Mouse (Mus musculus): ENCODE measurements around the gene Dmpk. TPM values are rescaled to one million over a fixed set of nuclear protein-coding genes. Genes with fewer than 3 reads are reported as not detected.

The Dmpk gene
- polyA plus RNA-seq (2012; rRNA removed), result 17.9 and 20.7 TPM in 2 replicates
- 8.3 and 10.6 TPM in 2 replicates for polyA plus RNA-seq (2014; fragmentation: Nextera tagmentation; extraction: Ambion mirVana)

GRCm38 (mm10) chr7:19083701-19084100, at the start of gene Dmpk:
Dmpk (plus strand) TSS chr7:19083849.
- ATAC-seq (ENCODE audit: insufficient read depth) (no peak), DNase-seq (ENCODE audit: low read depth in 3 of 3, low spot score in 3 of 3) (no peak)
- Histone ChIP-seq H3K27me3 (ENCODE audit: control insufficient read depth, insufficient read depth, low read length) (peaks cover 9% of the 10 kb centered on the region), H3K9me3 (ENCODE audit: control insufficient read depth, low read length) (no peaks in the 10 kb centered on the region), H3K36me3 (replicated peaks; ENCODE audit: control insufficient read depth, insufficient read depth, low read depth) (peaks cover 11% of the 10 kb centered on the region; the same call in 1 of the 2 replicates), H3K4me3 (ENCODE audit: insufficient read depth in 1 of 2, low read depth in 2 of 2, low read length in 2 of 2) (peak within 1 kb of the TSS in 1 of 2 experiments; percentile 7; a peak in 2 of 4 replicates), H3K4me2 (ENCODE audit: low read depth) (no peak within 1 kb of the TSS), H3K27ac (no peak within 1 kb of the TSS), H3K9ac (replicated peaks) (no peak within 1 kb of the TSS), H3K4me1 (replicated peaks; ENCODE audit: control insufficient read depth in 2 of 2, insufficient read depth in 2 of 2, low read length in 1 of 2) (peaks cover 11 to 12% of the 10 kb centered on the region in 2 experiments)
- no peak for TF ChIP-seq EP300 (IDR thresholded peaks at IDR 0.05; ENCODE audit: low read depth)
- no peak for TF ChIP-seq CTCF (IDR thresholded peaks at IDR 0.05; ENCODE audit: low read depth)
- WGBS (ENCODE audit: insufficient replicate concordance), result 57% methylated on average over 10 of the region's 10 CpGs

- no peak for TF ChIP-seq EP300 (IDR thresholded peaks at IDR 0.05; ENCODE audit: low read depth)
- no peak for TF ChIP-seq CTCF (IDR thresholded peaks at IDR 0.05; ENCODE audit: low read depth)
- no peaks in the 10 kb centered on the region for H3K27me3 ChIP-seq (ENCODE audit: control insufficient read depth, insufficient read depth, low read length)
- no peaks in the 10 kb centered on the region for H3K4me1 ChIP-seq (replicated peaks; ENCODE audit: control insufficient read depth in 2 of 2, insufficient read depth in 2 of 2, low read length in 1 of 2)
- DNase-seq (ENCODE audit: low read depth in 3 of 3, low spot score in 3 of 3) (no peak), ATAC-seq (ENCODE audit: insufficient read depth) (no peak)
- WGBS (ENCODE audit: insufficient replicate concordance), result 88% methylated on average over 6 of the region's 6 CpGs
- no peak overlapping the region for H3K9ac ChIP-seq (replicated peaks)
- no peaks in the 10 kb centered on the region for H3K9me3 ChIP-seq (ENCODE audit: control insufficient read depth, low read length)
- no peak overlapping the region for H3K27ac ChIP-seq
- H3K36me3 ChIP-seq (replicated peaks; ENCODE audit: control insufficient read depth, insufficient read depth, low read depth), result peaks cover 62% of the 10 kb centered on the region
- H3K4me3 ChIP-seq (ENCODE audit: insufficient read depth in 1 of 2, low read depth in 2 of 2, low read length in 2 of 2), result no peak overlapping the region
- H3K4me2 ChIP-seq (ENCODE audit: low read depth), result no peak overlapping the region
Measured at GRCm38 (mm10) chr7:19044616-19045015, 39.0 kb upstream of the Dmpk start.

DNA sequence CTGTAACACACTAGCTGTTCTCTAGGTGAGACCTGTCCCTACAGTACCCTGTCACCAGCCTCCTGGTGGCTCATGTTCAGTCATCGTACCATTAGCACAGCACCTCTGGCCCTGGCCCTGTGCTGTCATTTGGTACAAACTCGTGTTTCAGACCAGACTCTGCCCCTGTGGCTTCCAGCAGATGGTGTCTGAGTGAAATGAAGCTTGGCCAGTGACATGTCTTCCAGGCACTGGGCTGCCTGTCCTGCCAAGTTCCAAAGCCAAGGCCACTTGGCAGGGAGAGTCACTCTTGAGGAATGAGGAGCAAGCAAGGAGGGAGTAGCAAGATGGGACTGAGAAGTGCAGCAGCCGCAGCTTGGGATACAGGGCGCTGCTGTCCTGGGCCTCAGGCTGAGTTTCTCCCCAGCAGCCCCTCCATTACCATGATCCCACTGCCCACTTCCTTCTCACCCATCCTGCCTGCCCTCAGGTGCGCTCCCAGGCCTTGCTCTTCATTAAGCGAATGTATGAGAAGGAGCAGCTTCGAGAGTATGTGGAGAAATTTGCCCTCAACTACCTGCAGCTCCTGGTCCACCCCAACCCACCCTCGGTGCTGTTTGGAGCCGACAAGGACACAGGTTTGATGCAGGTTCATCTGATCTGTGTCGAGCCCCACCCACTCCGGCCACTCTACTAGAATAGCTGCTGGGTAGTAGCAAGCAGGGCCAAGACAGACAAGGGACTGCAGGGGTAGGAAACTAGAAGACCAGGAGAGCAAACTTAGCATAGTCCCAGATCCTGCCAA, 37.2 kb upstream of the Dmpk start:
- Histone ChIP-seq H3K4me1 (replicated peaks; ENCODE audit: control insufficient read depth in 2 of 2, insufficient read depth in 2 of 2, low read length in 1 of 2) (no peaks in the 10 kb centered on the region), H3K27ac (no peak overlapping the region), H3K36me3 (replicated peaks; ENCODE audit: control insufficient read depth, insufficient read depth, low read depth) (peaks cover 52% of the 10 kb centered on the region), H3K9me3 (ENCODE audit: control insufficient read depth, low read length) (no peaks in the 10 kb centered on the region), H3K9ac (replicated peaks) (no peak overlapping the region), H3K4me2 (ENCODE audit: low read depth) (no peak overlapping the region), H3K27me3 (ENCODE audit: control insufficient read depth, insufficient read depth, low read length) (no peaks in the 10 kb centered on the region), H3K4me3 (ENCODE audit: insufficient read depth in 1 of 2, low read depth in 2 of 2, low read length in 2 of 2) (no peak overlapping the region)
- WGBS (ENCODE audit: insufficient replicate concordance), result 86% methylated on average over 11 of the region's 11 CpGs
- TF ChIP-seq EP300 (IDR thresholded peaks at IDR 0.05; ENCODE audit: low read depth) (no peak), CTCF (IDR thresholded peaks at IDR 0.05; ENCODE audit: low read depth) (no peak)
- no peak for DNase-seq (ENCODE audit: low read depth in 3 of 3, low spot score in 3 of 3)
- no peak for ATAC-seq (ENCODE audit: insufficient read depth)

- Histone ChIP-seq H3K36me3 (replicated peaks; ENCODE audit: control insufficient read depth, insufficient read depth, low read depth) (peaks cover 45% of the 10 kb centered on the region), H3K27me3 (ENCODE audit: control insufficient read depth, insufficient read depth, low read length) (no peaks in the 10 kb centered on the region), H3K4me1 (replicated peaks; ENCODE audit: control insufficient read depth in 2 of 2, insufficient read depth in 2 of 2, low read length in 1 of 2) (no peaks in the 10 kb centered on the region), H3K4me2 (ENCODE audit: low read depth) (no peak overlapping the region), H3K27ac (no peak overlapping the region), H3K9ac (replicated peaks) (no peak overlapping the region), H3K9me3 (ENCODE audit: control insufficient read depth, low read length) (no peaks in the 10 kb centered on the region), H3K4me3 (ENCODE audit: insufficient read depth in 1 of 2, low read depth in 2 of 2, low read length in 2 of 2) (no peak overlapping the region)
- 77% methylated on average over 14 of the region's 14 CpGs for WGBS (ENCODE audit: insufficient replicate concordance)
- no peak for ATAC-seq (ENCODE audit: insufficient read depth)
- no peak for DNase-seq (ENCODE audit: low read depth in 3 of 3, low spot score in 3 of 3)
- TF ChIP-seq EP300 (IDR thresholded peaks at IDR 0.05; ENCODE audit: low read depth) (no peak), CTCF (IDR thresholded peaks at IDR 0.05; ENCODE audit: low read depth) (no peak)
Measured at GRCm38 (mm10) chr7:19048006-19048527, 35.6 kb upstream of the Dmpk start.

DNA sequence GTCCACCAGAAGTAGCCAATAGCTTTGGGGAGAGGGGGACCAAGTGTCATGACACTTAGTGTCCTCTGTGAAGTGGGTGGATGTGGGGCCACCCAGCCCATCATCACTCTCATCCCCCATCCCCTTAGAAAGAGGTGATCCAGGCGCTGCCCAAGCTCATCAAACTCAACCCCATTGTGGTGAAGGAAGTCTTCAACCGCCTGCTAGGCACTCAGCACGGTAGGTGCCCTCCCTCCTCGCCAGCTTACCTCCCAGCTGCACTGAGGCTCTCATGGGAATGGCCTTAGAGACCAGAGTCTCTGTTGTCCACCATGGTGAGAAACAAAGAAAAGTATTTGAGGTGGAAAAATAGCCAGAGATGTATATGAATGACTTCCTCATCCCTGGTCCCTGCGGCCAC, 34.4 kb upstream of the Dmpk start:
- no peaks in the 10 kb centered on the region for H3K4me1 ChIP-seq (replicated peaks; ENCODE audit: control insufficient read depth in 2 of 2, insufficient read depth in 2 of 2, low read length in 1 of 2)
- H3K9me3 ChIP-seq (ENCODE audit: control insufficient read depth, low read length), result no peaks in the 10 kb centered on the region
- no peak overlapping the region for H3K4me3 ChIP-seq (ENCODE audit: insufficient read depth in 1 of 2, low read depth in 2 of 2, low read length in 2 of 2)
- H3K9ac ChIP-seq (replicated peaks), result no peak overlapping the region
- H3K4me2 ChIP-seq (ENCODE audit: low read depth), result no peak overlapping the region
- WGBS (ENCODE audit: insufficient replicate concordance), result 77% methylated on average over 5 of the region's 5 CpGs
- no peaks in the 10 kb centered on the region for H3K27me3 ChIP-seq (ENCODE audit: control insufficient read depth, insufficient read depth, low read length)
- ATAC-seq (ENCODE audit: insufficient read depth), result no peak
- peaks cover 37% of the 10 kb centered on the region for H3K36me3 ChIP-seq (replicated peaks; ENCODE audit: control insufficient read depth, insufficient read depth, low read depth)
- no peak for DNase-seq (ENCODE audit: low read depth in 3 of 3, low spot score in 3 of 3)
- TF ChIP-seq EP300 (IDR thresholded peaks at IDR 0.05; ENCODE audit: low read depth) (no peak), CTCF (IDR thresholded peaks at IDR 0.05; ENCODE audit: low read depth) (no peak)
- H3K27ac ChIP-seq, result no peak overlapping the region

Data from liver, embryonic 14.5 days (tissue).